Mouse (Mus musculus) midbrain, embryonic 16.5 days (tissue): ENCODE measurements around the gene 1700061G19Rik. TPM values are rescaled to one million over a fixed set of nuclear protein-coding genes. Genes with fewer than 3 reads are reported as not detected.

ENCODE experiments used
- ATAC-seq: fragments of 200-750 bp; cut with Nextera tagmentation; 2 replicates; pipeline ENCODE4 v1.8.0; 2017; ENCODE audit warnings: moderate TSS enrichment
- H3K27ac ChIP-seq: fragments of 300-500 bp; sonication (generic); 2 replicates; pipeline ENCODE4 v1.5.1; 2014; ENCODE audit warnings: mild to moderate bottlenecking, low read length, mixed read lengths
- H3K27me3 ChIP-seq: fragments of 300-500 bp; sonication (generic); 2 replicates; pipeline ENCODE4 v1.6.1; 2014; ENCODE audit warnings: low read depth, low read length, mixed read lengths; ENCODE audit not compliant: control insufficient read depth, insufficient read depth
- H3K36me3 ChIP-seq: fragments of 300-500 bp; sonication (generic); 2 replicates; pipeline ENCODE4 v1.6.1; 2014; ENCODE audit warnings: mild to moderate bottlenecking, low read length, moderate library complexity, mixed read lengths; ENCODE audit not compliant: control insufficient read depth, insufficient read depth
- H3K4me1 ChIP-seq: fragments of 300-500 bp; sonication (generic); 2 replicates; pipeline ENCODE4 v1.6.1; 2014; ENCODE audit warnings: mild to moderate bottlenecking, low read length, mixed read lengths; ENCODE audit not compliant: control insufficient read depth, insufficient read depth
- H3K4me2 ChIP-seq: fragments of 300-500 bp; sonication (generic); 2 replicates; pipeline ENCODE4 v1.6.1; 2014; ENCODE audit warnings: mild to moderate bottlenecking, low read length, mixed read lengths
- H3K4me3 ChIP-seq: fragments of 300-500 bp; sonication (generic); 2 replicates; pipeline ENCODE4 v1.5.1; 2014; ENCODE audit warnings: low read depth, mild to moderate bottlenecking, low read length, moderate library complexity, mixed read lengths
- H3K9ac ChIP-seq: fragments of 300-500 bp; sonication (generic); 2 replicates; pipeline ENCODE4 v1.6.1; 2014; ENCODE audit warnings: low read depth, low read length, mixed read lengths
- H3K9me3 ChIP-seq: fragments of 300-500 bp; sonication (generic); replicated peaks from 2 replicates; pipeline ENCODE4 v1.6.1; 2014; ENCODE audit warnings: mild to moderate bottlenecking, low read length, mixed read lengths; ENCODE audit not compliant: control insufficient read depth, poor library complexity, severe bottlenecking
- WGBS: fragments of 180-500 bp; shearing (Covaris S2); extraction: QIAGEN DNeasy Blood & Tissue Kit; methylation state at CpG from one replicate; pipeline ENCODE4 v1.1.7; 2014; 5-methylcytosine and 5-hydroxymethylcytosine counted together
- polyA plus RNA-seq: library from polyadenylated mRNA; unstranded; fragments of >200 nt; fragmentation: Nextera tagmentation; extraction: Ambion mirVana; gene quantifications from 2 replicates; pipeline ENCODE4 v1.2.1, GENCODE M21; 2015

The 1700061G19Rik gene
- polyA plus RNA-seq, 1 experiment from 2014 or later: 0.63 TPM

GRCm38 (mm10) chr17:56876981-56877380 is 1.7 kb downstream of the 1700061G19Rik start:
- Histone ChIP-seq H3K4me3 (no peak overlapping the region), H3K36me3 (no peaks in the 10 kb centered on the region), H3K9me3 (no peaks in the 10 kb centered on the region), H3K4me1 (no peaks in the 10 kb centered on the region), H3K9ac (no peak overlapping the region), H3K27me3 (no peaks in the 10 kb centered on the region), H3K4me2 (no peak overlapping the region), H3K27ac (no peak overlapping the region)
- WGBS: 76% methylated on average over 8 of the region's 8 CpGs
- ATAC-seq: no peak

GRCm38 (mm10) chr17:56877426-56877825 is 2.1 kb downstream of the 1700061G19Rik start:
- H3K27ac ChIP-seq: no peak overlapping the region
- ATAC-seq: no peak
- no peaks in the 10 kb centered on the region for H3K27me3 ChIP-seq
- no peaks in the 10 kb centered on the region for H3K4me1 ChIP-seq
- H3K4me3 ChIP-seq: no peak overlapping the region
- WGBS: 91% methylated on average over 19 of the region's 19 CpGs
- H3K36me3 ChIP-seq: no peaks in the 10 kb centered on the region
- H3K9me3 ChIP-seq: no peaks in the 10 kb centered on the region
- H3K9ac ChIP-seq: no peak overlapping the region
- no peak overlapping the region for H3K4me2 ChIP-seq

- Histone ChIP-seq H3K4me3 (no peak overlapping the region), H3K4me2 (no peak overlapping the region; the same call in 1 of the 2 replicates), H3K9me3 (no peaks in the 10 kb centered on the region), H3K27ac (no peak overlapping the region), H3K4me1 (no peaks in the 10 kb centered on the region), H3K27me3 (no peaks in the 10 kb centered on the region), H3K36me3 (no peaks in the 10 kb centered on the region), H3K9ac (no peak overlapping the region)
- ATAC-seq: no peak
- 57% methylated on average over 17 of the region's 17 CpGs for WGBS
Observed at GRCm38 (mm10) chr17:56883612-56884011, 8.3 kb downstream of the 1700061G19Rik start.

GRCm38 (mm10) chr17:56884331-56884730 is 9.1 kb downstream of the 1700061G19Rik start:
- Histone ChIP-seq H3K27me3 (no peaks in the 10 kb centered on the region), H3K4me3 (no peak overlapping the region), H3K36me3 (peaks cover 4% of the 10 kb centered on the region; the same call in 1 of the 2 replicates), H3K4me1 (no peaks in the 10 kb centered on the region), H3K9me3 (no peaks in the 10 kb centered on the region), H3K4me2 (no peak overlapping the region), H3K27ac (no peak overlapping the region), H3K9ac (no peak overlapping the region)
- no peak for ATAC-seq
- WGBS: 79% methylated on average over 5 of the region's 5 CpGs

GRCm38 (mm10) chr17:56884809-56885208 is 9.5 kb downstream of the 1700061G19Rik start:
- no peak for ATAC-seq
- Histone ChIP-seq H3K27me3 (no peaks in the 10 kb centered on the region), H3K27ac (no peak overlapping the region), H3K4me2 (no peak overlapping the region), H3K4me3 (no peak overlapping the region), H3K9me3 (no peaks in the 10 kb centered on the region), H3K36me3 (peaks cover 8% of the 10 kb centered on the region; the same call in 1 of the 2 replicates), H3K4me1 (no peaks in the 10 kb centered on the region), H3K9ac (no peak overlapping the region)
- WGBS: 92% methylated on average over 17 of the region's 17 CpGs

GRCm38 (mm10) chr17:56888050-56888449 is 12.8 kb downstream of the 1700061G19Rik start:
- H3K4me2 ChIP-seq: no peak overlapping the region
- 86% methylated on average over 2 of the region's 3 CpGs for WGBS
- no peak for ATAC-seq

GRCm38 (mm10) chr17:56890018-56890417 is 14.7 kb downstream of the 1700061G19Rik start:
- H3K9ac ChIP-seq: no peak overlapping the region

More at GRCm38 (mm10) chr17:56888050-56888449, 12.8 kb downstream of the 1700061G19Rik start:
- Histone ChIP-seq H3K9ac (no peak overlapping the region), H3K4me1 (no peaks in the 10 kb centered on the region), H3K9me3 (no peaks in the 10 kb centered on the region; the same call in 1 of the 2 replicates), H3K27me3 (no peaks in the 10 kb centered on the region), H3K4me3 (no peak overlapping the region), H3K36me3 (peaks cover 31% of the 10 kb centered on the region), H3K27ac (no peak overlapping the region)

GRCm38 (mm10) chr17:56895368-56895918 is 20.2 kb downstream of the 1700061G19Rik start:
- peaks cover 14% of the 10 kb centered on the region for H3K4me1 ChIP-seq
- no peaks in the 10 kb centered on the region; the same call in 1 of the 2 replicates for H3K9me3 ChIP-seq
- no peak overlapping the region for H3K4me3 ChIP-seq
- no peak overlapping the region for H3K27ac ChIP-seq
- no peak overlapping the region for H3K9ac ChIP-seq
- 94% methylated on average over 9 of the region's 9 CpGs for WGBS
- no peak for ATAC-seq
- no peak overlapping the region for H3K4me2 ChIP-seq
- H3K27me3 ChIP-seq: no peaks in the 10 kb centered on the region
- H3K36me3 ChIP-seq: peaks cover 55% of the 10 kb centered on the region

More at GRCm38 (mm10) chr17:56890018-56890417, 14.7 kb downstream of the 1700061G19Rik start:
- H3K9me3 ChIP-seq: no peaks in the 10 kb centered on the region; the same call in 1 of the 2 replicates
- no peak for ATAC-seq
- H3K27ac ChIP-seq: no peak overlapping the region
- no peak overlapping the region for H3K4me3 ChIP-seq
- H3K4me1 ChIP-seq: no peaks in the 10 kb centered on the region
- no peaks in the 10 kb centered on the region for H3K27me3 ChIP-seq
- WGBS: 98% methylated on average over 2 of the region's 2 CpGs
- no peak overlapping the region for H3K4me2 ChIP-seq
- peaks cover 50% of the 10 kb centered on the region for H3K36me3 ChIP-seq

- Histone ChIP-seq H3K27ac (peak overlapping the region; percentile 63), H3K9me3 (no peaks in the 10 kb centered on the region), H3K4me1 (peaks cover 14% of the 10 kb centered on the region), H3K27me3 (no peaks in the 10 kb centered on the region), H3K36me3 (peaks cover 58% of the 10 kb centered on the region), H3K9ac (peak overlapping the region; percentile 13), H3K4me3 (no peak overlapping the region), H3K4me2 (no peak overlapping the region)
- 48% methylated on average over 6 of the region's 6 CpGs for WGBS
- ATAC-seq: peak; percentile 59; the same call in 1 of the 2 replicates
Observed at GRCm38 (mm10) chr17:56896513-56897129, 21.3 kb downstream of the 1700061G19Rik start.
